Mouse (Mus musculus): ENCODE results near the gene Cklf. TPM values are rescaled to one million over a fixed set of nuclear protein-coding genes. Genes with fewer than 3 reads are reported as not detected.

Gene Cklf
- polyA plus RNA-seq, 1 experiment = 26.7 TPM

GRCm38 (mm10) chr8:104313311-104313710, 62.6 kb downstream of the Cklf start:
- Histone ChIP-seq H3K27ac (ENCODE audit: insufficient read depth, low read length) (no peak overlapping the region), H3K4me1 (ENCODE audit: control insufficient read depth, insufficient read depth, low read length) (no peaks in the 10 kb centered on the region), H3K4me3 (ENCODE audit: insufficient read depth, low read length) (no peak overlapping the region)
- TF ChIP-seq POLR2A (IDR thresholded peaks at IDR 0.05; ENCODE audit: low read depth, low read length) (no peak), CTCF (IDR thresholded peaks at IDR 0.05; ENCODE audit: borderline replicate concordance, insufficient read depth, low read length) (no peak)

Other genes starting within 250 kb of the Cklf start
- gene Cdh5, start 149.2 kb upstream of the Cklf start, polyA plus RNA-seq (2011; ENCODE audit: insufficient read length, low read depth, missing spikeins) = not detected in 2 replicates
- 0.89 and 0.90 TPM in 2 replicates for gene Bean1, start 80.4 kb upstream of the Cklf start, polyA plus RNA-seq (2011; ENCODE audit: insufficient read length, low read depth, missing spikeins)
- 12.8 and 16.9 TPM in 2 replicates for gene Tk2, start 2.3 kb upstream of the Cklf start, polyA plus RNA-seq (2011; ENCODE audit: insufficient read length, low read depth, missing spikeins)
- gene Cmtm2a, start 42.3 kb downstream of the Cklf start, polyA plus RNA-seq (2011; ENCODE audit: insufficient read length, low read depth, missing spikeins) = not detected in 2 replicates
- not detected in 2 replicates for gene Gm45711, start 59.2 kb downstream of the Cklf start, polyA plus RNA-seq (2011; ENCODE audit: insufficient read length, low read depth, missing spikeins)
- gene Cmtm1, start 59.3 kb downstream of the Cklf start, polyA plus RNA-seq (2011; ENCODE audit: insufficient read length, low read depth, missing spikeins) = not detected in 2 replicates
- not detected in 2 replicates for gene Gm11020, start 70.7 kb downstream of the Cklf start, polyA plus RNA-seq (2011; ENCODE audit: insufficient read length, low read depth, missing spikeins)
- not detected in 2 replicates for gene Cmtm2b, start 71.4 kb downstream of the Cklf start, polyA plus RNA-seq (2011; ENCODE audit: insufficient read length, low read depth, missing spikeins)
- gene Cmtm3, start 88.5 kb downstream of the Cklf start, polyA plus RNA-seq (2011; ENCODE audit: insufficient read length, low read depth, missing spikeins) = 133 and 134 TPM in 2 replicates
- 28.2 and 29.1 TPM in 2 replicates for gene Cmtm4, start 144.9 kb downstream of the Cklf start, polyA plus RNA-seq (2011; ENCODE audit: insufficient read length, low read depth, missing spikeins)
- 106 and 135 TPM in 2 replicates for gene Dync1li2, start 192.2 kb downstream of the Cklf start, polyA plus RNA-seq (2011; ENCODE audit: insufficient read length, low read depth, missing spikeins)

Measured in embryonic fibroblast, embryonic 13.5 days (primary cell).